Mouse (Mus musculus): Measurements from ENCODE around the gene Mybpc2. TPM values are rescaled to one million over a fixed set of nuclear protein-coding genes. Genes with fewer than 3 reads are reported as not detected.

Mybpc2 gene
- polyA plus RNA-seq, 1 experiment = not detected

DNA sequence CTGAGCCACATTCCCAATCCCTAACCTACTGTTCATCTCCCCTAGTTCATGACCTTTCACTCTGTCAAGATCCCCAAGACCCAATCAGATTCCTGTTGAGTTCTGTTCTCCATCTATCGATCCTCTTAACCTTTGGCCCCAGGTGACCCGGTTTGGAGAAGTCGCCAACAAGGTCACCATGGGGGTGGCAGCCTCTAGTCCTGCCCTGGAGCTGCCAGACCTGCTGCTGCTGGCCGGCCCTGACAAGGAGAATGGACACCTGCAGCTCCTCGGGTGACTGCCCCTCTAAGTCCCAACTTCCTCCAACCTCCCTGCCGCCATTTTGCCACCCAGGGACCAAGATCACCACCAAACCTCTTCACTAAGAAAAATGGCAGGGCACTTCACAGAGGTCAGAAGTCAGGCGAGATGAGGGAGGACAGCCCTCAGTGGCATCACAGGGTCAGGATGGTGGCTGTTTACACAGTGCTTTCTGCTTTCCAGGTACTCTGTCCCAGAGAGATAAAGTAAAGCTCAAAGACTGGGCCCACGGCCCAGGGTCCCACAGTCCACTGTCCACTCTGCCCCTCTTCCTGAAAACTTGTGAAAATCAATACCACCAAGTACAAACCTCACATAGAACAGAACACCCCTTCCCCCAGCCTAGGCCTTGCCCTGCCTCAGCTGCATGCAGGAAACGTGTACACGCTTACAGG, 26.9 kb downstream of the Mybpc2 start:
- Histone ChIP-seq H3ac (ENCODE audit: control insufficient read depth, insufficient read length, low read depth) (no peak overlapping the region), H3K79me2 (ENCODE audit: control insufficient read depth, insufficient read depth) (peaks cover 23% of the 10 kb centered on the region), H3K27me3 (ENCODE audit: control insufficient read depth, insufficient read depth, insufficient read length) (no peaks in the 10 kb centered on the region), H3K79me3 (ENCODE audit: low read depth) (peaks cover 13% of the 10 kb centered on the region), H3K4me3 (ENCODE audit: insufficient read depth, poor library complexity, severe bottlenecking) (no peak overlapping the region), H3K36me3 (ENCODE audit: control insufficient read depth, insufficient read depth) (no peaks in the 10 kb centered on the region)
- TF ChIP-seq FOSL1 (IDR thresholded peaks at IDR 0.05; ENCODE audit: insufficient read depth, low read length, poor library complexity, severe bottlenecking) (no peak), USF1 (IDR thresholded peaks at IDR 0.05; ENCODE audit: low read depth) (no peak), CEBPB (IDR thresholded peaks at IDR 0.05; ENCODE audit: low read depth) (no peak), MYOD1 (IDR thresholded peaks at IDR 0.05; ENCODE audit: control insufficient read depth, insufficient read length, low read depth) (no peak), MAX (IDR thresholded peaks at IDR 0.05) (no peak), MYOG (IDR thresholded peaks at IDR 0.05; ENCODE audit: control insufficient read depth, extremely low read depth, insufficient read length) (no peak), CTCF (IDR thresholded peaks at IDR 0.05; ENCODE audit: control insufficient read depth, insufficient read depth, insufficient read length) (no peak)

DNA sequence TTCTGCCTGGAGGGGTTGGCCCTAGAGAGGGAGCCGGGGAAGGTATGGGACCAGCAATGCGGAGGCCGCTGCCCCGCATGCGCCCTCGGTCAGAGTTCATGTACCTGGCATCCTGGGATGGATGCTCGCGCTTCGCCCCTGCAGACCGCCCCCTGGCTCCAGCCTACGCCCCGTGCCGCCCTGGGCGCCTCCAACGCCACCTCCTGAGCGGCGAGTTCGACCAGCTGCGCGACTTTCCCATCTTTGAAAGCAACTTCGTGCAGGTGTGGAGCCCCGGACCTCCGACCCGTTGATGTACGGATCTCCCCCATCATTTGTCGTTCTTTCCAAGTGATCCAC, 27.7 kb downstream of the Mybpc2 start:
- TF ChIP-seq MYOD1 (IDR thresholded peaks at IDR 0.05; ENCODE audit: control insufficient read depth, insufficient read length, low read depth) (no peak), USF1 (IDR thresholded peaks at IDR 0.05; ENCODE audit: low read depth) (no peak), CEBPB (IDR thresholded peaks at IDR 0.05; ENCODE audit: low read depth) (no peak), MAX (IDR thresholded peaks at IDR 0.05) (no peak), CTCF (IDR thresholded peaks at IDR 0.05; ENCODE audit: control insufficient read depth, insufficient read depth, insufficient read length) (no peak), FOSL1 (IDR thresholded peaks at IDR 0.05; ENCODE audit: insufficient read depth, low read length, poor library complexity, severe bottlenecking) (no peak), MYOG (IDR thresholded peaks at IDR 0.05; ENCODE audit: control insufficient read depth, extremely low read depth, insufficient read length) (no peak)
- H3K79me3 ChIP-seq (ENCODE audit: low read depth) = peaks cover 13% of the 10 kb centered on the region
- no peaks in the 10 kb centered on the region for H3K27me3 ChIP-seq (ENCODE audit: control insufficient read depth, insufficient read depth, insufficient read length)
- no peaks in the 10 kb centered on the region for H3K36me3 ChIP-seq (ENCODE audit: control insufficient read depth, insufficient read depth)
- peak overlapping the region; percentile 43 for H3K4me3 ChIP-seq (ENCODE audit: insufficient read depth, poor library complexity, severe bottlenecking)
- H3ac ChIP-seq (ENCODE audit: control insufficient read depth, insufficient read length, low read depth) = peak overlapping the region; percentile 69
- H3K79me2 ChIP-seq (ENCODE audit: control insufficient read depth, insufficient read depth) = peaks cover 23% of the 10 kb centered on the region

DNA sequence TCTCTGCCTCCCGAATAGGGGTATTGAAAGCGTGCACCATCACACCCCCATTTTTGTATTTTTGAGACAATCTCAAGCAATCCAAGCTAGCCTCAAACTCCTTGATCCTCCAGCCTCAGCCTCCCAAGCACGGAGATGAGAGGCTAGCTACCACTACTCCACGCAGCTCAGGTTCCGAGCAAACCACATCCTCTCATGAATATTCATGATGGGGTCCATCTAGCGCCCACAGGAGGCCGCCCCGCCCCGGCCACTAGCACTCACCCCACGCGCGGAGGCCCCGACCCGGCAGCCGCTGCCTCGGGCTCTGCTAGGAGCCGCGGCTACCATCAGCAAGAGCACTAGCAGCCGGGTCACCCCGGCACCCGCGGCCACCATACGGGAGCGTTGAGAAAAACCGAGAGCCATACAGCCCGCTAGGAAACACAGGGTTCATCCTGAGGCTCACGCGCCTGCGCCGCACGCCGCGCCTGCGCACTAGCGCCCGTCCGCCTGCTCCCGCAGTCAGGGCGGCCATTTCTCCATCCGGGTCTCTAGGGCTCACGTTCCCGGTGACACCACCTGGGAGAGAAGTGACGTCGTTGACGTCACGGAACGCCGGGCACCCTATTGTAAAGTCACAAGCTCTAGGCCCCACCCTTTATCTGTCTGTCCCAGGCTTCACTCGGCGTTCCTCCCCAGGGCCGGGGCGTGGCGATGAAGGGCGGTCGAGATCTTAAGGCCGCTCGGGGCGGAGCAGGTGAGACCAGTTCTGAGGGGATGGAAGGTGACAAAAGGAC, 28.3 kb downstream of the Mybpc2 start, which contains the start of the genes Emc10 and Fam71e1:
Gene Emc10 (minus strand): TSS at position 538 of the 779 bp plus-strand sequence.
Gene Fam71e1 (plus strand): TSS at position 590 of the 779 bp plus-strand sequence.
- TF ChIP-seq USF1 (IDR thresholded peaks at IDR 0.05; ENCODE audit: low read depth) (no peak), FOSL1 (IDR thresholded peaks at IDR 0.05; ENCODE audit: insufficient read depth, low read length, poor library complexity, severe bottlenecking) (no peak), CEBPB (IDR thresholded peaks at IDR 0.05; ENCODE audit: low read depth) (no peak), MAX (IDR thresholded peaks at IDR 0.05) (no peak), MYOG (IDR thresholded peaks at IDR 0.05; ENCODE audit: control insufficient read depth, extremely low read depth, insufficient read length) (no peak), CTCF (IDR thresholded peaks at IDR 0.05; ENCODE audit: control insufficient read depth, insufficient read depth, insufficient read length) (no peak), MYOD1 (IDR thresholded peaks at IDR 0.05; ENCODE audit: control insufficient read depth, insufficient read length, low read depth) (no peak)
- H3ac ChIP-seq (ENCODE audit: control insufficient read depth, insufficient read length, low read depth) = peak within 1 kb of the TSS; percentile 73
- H3K4me3 ChIP-seq (ENCODE audit: insufficient read depth, poor library complexity, severe bottlenecking) = peak within 1 kb of the TSS; percentile 43
- H3K36me3 ChIP-seq (ENCODE audit: control insufficient read depth, insufficient read depth) = no peaks in the 10 kb centered on the region
- peaks cover 13% of the 10 kb centered on the region for H3K79me3 ChIP-seq (ENCODE audit: low read depth)
- no peaks in the 10 kb centered on the region for H3K27me3 ChIP-seq (ENCODE audit: control insufficient read depth, insufficient read depth, insufficient read length)
- peaks cover 23% of the 10 kb centered on the region for H3K79me2 ChIP-seq (ENCODE audit: control insufficient read depth, insufficient read depth)

DNA sequence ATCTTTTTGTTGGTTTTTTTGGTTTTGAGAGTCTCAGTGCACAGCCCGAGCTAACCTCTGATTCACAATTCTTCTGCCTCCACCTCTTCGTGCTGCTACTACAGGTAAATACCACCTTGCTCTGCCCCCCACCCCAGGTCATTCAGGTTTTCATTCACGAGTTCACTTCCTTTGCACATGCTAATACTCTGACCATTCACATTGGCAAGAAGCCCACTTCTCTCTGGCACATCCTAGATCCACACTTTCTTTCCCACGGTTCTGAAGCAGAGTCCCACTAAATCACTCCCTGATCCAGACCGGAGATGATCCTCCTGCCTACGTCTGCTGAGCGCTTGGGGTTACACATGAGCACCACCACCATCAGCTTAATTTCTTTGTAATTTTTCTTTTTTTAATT, 29.4 kb downstream of the Mybpc2 start:
- H3ac ChIP-seq (ENCODE audit: control insufficient read depth, insufficient read length, low read depth) = no peak overlapping the region
- H3K79me2 ChIP-seq (ENCODE audit: control insufficient read depth, insufficient read depth) = peaks cover 23% of the 10 kb centered on the region
- peak overlapping the region; percentile 39 for H3K4me3 ChIP-seq (ENCODE audit: insufficient read depth, poor library complexity, severe bottlenecking)
- no peaks in the 10 kb centered on the region for H3K36me3 ChIP-seq (ENCODE audit: control insufficient read depth, insufficient read depth)
- TF ChIP-seq MAX (IDR thresholded peaks at IDR 0.05) (no peak), MYOG (IDR thresholded peaks at IDR 0.05; ENCODE audit: control insufficient read depth, extremely low read depth, insufficient read length) (no peak), USF1 (IDR thresholded peaks at IDR 0.05; ENCODE audit: low read depth) (no peak), CEBPB (IDR thresholded peaks at IDR 0.05; ENCODE audit: low read depth) (no peak), CTCF (IDR thresholded peaks at IDR 0.05; ENCODE audit: control insufficient read depth, insufficient read depth, insufficient read length) (no peak), FOSL1 (IDR thresholded peaks at IDR 0.05; ENCODE audit: insufficient read depth, low read length, poor library complexity, severe bottlenecking) (no peak), MYOD1 (IDR thresholded peaks at IDR 0.05; ENCODE audit: control insufficient read depth, insufficient read length, low read depth) (no peak)
- peaks cover 13% of the 10 kb centered on the region for H3K79me3 ChIP-seq (ENCODE audit: low read depth)
- no peaks in the 10 kb centered on the region for H3K27me3 ChIP-seq (ENCODE audit: control insufficient read depth, insufficient read depth, insufficient read length)

DNA sequence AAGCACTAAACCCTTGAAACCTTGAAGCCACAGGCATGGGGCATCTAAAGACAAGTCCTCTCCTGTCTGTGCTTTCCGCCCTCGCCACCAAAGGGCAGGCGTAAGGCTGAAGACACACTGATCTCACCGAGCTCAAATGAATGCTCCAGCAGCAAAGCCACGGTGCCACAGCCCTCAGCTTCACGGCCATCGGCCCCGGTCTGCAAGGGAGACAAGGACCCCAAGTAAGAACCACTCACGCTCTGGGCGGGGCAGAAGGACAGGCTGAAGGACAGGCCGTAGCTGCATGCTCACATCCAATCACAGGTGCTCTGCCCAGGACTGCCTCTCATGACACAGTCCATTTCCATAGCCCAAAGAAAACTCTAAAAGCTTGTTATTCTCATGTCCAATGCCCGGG, 29.8 kb downstream of the Mybpc2 start:
- Histone ChIP-seq H3K27me3 (ENCODE audit: control insufficient read depth, insufficient read depth, insufficient read length) (no peaks in the 10 kb centered on the region), H3ac (ENCODE audit: control insufficient read depth, insufficient read length, low read depth) (no peak overlapping the region), H3K36me3 (ENCODE audit: control insufficient read depth, insufficient read depth) (no peaks in the 10 kb centered on the region), H3K79me2 (ENCODE audit: control insufficient read depth, insufficient read depth) (peaks cover 23% of the 10 kb centered on the region), H3K79me3 (ENCODE audit: low read depth) (peaks cover 13% of the 10 kb centered on the region), H3K4me3 (ENCODE audit: insufficient read depth, poor library complexity, severe bottlenecking) (no peak overlapping the region)
- TF ChIP-seq CTCF (IDR thresholded peaks at IDR 0.05; ENCODE audit: control insufficient read depth, insufficient read depth, insufficient read length) (no peak), MYOD1 (IDR thresholded peaks at IDR 0.05; ENCODE audit: control insufficient read depth, insufficient read length, low read depth) (no peak), CEBPB (IDR thresholded peaks at IDR 0.05; ENCODE audit: low read depth) (no peak), MAX (IDR thresholded peaks at IDR 0.05) (no peak), FOSL1 (IDR thresholded peaks at IDR 0.05; ENCODE audit: insufficient read depth, low read length, poor library complexity, severe bottlenecking) (no peak), MYOG (IDR thresholded peaks at IDR 0.05; ENCODE audit: control insufficient read depth, extremely low read depth, insufficient read length) (no peak), USF1 (IDR thresholded peaks at IDR 0.05; ENCODE audit: low read depth) (no peak)
